Mouse (Mus musculus): ENCODE results near the gene Gm9913.

The Gm9913 gene

DNA sequence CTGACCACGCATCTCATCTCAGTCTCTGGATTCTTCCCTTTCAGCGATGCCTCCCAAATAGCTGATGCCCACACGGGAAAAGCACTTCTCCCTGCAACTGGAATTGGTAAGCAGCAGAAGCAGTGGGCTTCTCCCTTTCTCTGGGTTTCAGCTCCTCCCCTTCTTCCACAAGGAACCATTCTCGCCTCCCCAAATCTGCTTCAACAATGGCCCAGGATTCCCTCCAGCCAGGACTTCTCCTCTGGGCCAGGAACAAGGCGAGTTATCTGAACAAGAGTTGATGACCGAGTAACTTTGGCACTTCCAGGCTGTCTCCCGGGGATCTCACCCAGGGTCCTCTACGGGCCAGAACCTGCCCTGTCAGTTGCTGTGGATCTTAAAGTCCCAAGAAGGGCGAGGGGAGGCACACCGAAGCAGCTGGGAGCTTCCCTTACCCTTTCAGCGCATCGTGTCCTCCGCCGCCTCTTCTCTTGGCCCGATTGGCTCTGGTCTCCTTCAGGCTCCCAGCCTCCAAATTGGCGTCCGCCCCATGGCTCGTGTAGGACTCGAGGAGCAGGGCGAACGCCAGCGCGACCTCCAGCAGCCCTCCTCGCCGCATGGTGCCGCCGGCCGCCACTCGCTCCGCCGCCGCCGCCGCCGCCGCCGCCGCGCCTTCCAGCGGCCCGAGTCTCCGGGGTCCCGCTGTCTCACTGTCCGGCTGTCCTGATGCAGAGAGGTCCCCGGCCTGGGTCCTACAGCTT, at the start of gene Gm9913:
Gm9913 (plus strand) TSS at position 84 of the 740 bp plus-strand sequence.
- DNase-seq: peak; percentile 54

- no peak for DNase-seq
These were observed 48.7 kb upstream of the Gm9913 start for GRCm38 (mm10) chr2:125456059-125456789.

- DNase-seq: no peak
These were observed 45.8 kb upstream of the Gm9913 start for GRCm38 (mm10) chr2:125459087-125459486.

- no peak for DNase-seq
These were observed 40.9 kb upstream of the Gm9913 start for GRCm38 (mm10) chr2:125464036-125464435.

GRCm38 (mm10) chr2:125470553-125471295, 34.2 kb upstream of the Gm9913 start:
- peak; percentile 67 for DNase-seq

GRCm38 (mm10) chr2:125471721-125472120, 33.2 kb upstream of the Gm9913 start:
- no peak for DNase-seq

DNA sequence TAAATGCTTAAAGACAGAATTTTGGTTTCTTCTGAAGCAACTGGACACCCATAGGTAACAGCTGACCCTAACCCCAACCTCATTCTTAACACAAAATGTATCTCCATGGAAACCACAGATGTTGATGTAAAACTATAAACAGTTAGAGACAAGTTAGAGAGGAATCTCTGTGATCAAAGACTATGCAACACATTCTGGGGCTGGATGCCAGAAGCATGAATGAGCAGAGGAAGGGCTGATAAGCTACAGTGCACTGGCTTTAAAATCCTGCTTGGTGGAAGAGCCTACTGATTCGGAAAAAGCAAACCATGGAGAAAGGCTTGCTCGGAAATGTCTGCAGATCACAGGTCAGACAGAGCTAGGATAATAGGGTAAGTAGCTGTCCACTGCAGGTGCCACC, 31.7 kb upstream of the Gm9913 start:
- DNase-seq: peak; percentile 64

DNA sequence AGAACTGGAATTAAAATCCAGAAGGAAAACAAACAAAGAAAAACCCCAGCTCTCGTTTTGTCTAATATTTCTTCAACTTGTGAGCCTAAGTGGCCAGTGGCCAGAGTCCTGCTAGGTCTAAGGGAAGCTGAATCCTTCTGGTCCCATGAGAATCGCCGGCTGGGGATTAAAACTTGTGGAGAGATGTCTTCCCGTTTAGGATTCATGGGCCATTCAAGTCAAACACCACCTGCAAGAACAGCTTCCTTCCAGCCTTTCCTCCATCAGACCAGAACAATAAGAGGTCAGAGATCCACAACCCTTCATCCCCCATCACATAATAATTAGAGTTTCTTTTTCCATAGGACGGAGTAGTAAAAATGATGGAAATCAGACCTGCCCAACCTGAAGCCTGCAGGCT, 30.2 kb upstream of the Gm9913 start:
- DNase-seq: no peak

DNA sequence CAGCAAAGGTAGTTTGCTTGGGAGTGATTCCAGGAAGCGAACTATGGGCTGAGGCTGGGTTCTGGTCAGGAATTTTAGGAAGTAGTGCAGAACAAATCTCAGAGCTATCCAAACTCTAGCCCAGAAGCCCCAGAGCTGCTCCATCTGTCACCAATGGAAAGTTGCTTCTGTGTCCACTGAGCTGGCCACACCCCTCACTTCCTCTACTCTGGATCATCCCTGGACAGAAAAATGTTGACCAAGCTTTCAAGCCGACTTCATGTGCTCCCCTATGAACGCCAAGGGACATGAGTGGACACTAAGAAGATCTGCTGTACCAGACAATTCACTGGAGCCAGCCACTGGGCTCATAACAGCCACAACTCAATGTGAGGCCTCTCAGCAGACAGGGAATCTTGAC, 28.7 kb upstream of the Gm9913 start:
- DNase-seq: no peak

DNA sequence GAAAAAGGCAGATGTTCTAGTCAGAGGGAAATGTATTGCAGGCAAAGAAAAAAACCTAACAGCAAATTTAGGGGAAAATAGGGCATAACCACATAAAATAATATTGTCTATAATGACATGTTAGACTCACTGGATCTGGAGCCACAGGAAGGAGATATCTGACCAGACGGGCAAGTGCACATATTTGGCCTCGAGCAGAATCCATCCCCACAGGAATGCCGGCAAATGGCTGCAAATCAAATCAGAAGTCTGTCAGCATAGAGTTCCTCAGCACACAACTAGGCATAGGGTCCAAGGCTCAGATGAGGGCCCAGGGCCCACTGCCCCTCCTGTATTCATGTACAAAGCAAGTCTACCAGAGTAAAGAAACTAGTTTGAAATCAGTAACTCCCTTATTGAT, 27.5 kb upstream of the Gm9913 start:
- no peak for DNase-seq

DNA sequence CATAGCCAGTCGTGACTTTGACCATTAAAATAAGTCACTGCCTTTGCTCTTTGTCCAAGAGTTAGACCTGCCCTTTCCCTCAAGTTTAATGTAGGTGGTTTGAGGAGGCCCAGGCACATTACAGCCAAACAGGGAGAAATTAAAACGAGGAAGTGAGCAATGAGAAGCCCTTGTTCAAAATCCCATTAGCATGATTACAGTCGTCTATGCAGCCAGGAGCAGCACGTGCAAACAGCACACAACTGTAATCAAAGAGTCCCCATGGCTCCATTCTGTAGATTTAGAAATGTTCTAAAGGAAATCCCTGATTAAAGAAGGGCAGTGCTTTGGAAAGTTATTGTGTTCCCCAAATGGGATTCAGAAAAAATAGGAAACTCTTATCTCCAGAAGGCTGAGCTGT, 26.2 kb upstream of the Gm9913 start:
- DNase-seq: no peak

DNA sequence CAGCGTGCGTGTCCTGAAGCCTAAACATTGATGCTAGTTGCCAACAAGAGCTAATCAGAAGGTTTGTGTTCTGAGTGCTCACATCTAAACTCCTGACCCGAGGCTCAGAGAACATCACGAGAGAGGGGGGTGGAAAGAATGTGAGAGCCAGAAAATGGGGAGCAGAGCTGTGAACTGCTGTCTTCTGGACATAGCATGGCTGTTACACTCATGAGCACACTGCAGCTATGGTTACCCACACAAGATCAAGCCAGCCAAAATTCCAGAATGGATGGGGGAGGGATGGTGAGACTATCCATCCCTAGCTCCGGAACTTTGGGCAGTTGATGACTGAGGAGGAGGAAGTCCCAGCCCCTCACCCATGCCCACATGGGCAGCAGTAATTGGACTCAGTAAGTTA, 24.8 kb upstream of the Gm9913 start:
- DNase-seq: peak; percentile 63

DNA sequence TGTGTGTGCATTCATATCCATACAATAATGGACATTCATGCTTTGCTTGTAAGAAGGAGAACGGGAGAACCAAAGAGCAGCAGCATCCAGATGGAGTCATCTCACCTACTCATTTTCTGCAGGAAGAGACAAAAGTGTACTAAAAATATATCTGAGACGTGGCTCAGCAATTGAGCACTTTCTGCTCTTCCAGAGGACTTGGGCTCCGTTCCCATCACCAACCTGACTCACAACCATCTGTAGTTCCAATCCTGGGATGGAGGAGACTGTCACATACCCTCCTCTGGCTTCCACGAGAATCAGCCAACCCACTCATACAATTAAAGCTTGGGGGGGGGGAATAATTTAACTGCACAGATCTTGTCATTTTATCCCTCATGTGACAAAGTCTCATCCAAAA, 23.8 kb upstream of the Gm9913 start:
- no peak for DNase-seq

DNA sequence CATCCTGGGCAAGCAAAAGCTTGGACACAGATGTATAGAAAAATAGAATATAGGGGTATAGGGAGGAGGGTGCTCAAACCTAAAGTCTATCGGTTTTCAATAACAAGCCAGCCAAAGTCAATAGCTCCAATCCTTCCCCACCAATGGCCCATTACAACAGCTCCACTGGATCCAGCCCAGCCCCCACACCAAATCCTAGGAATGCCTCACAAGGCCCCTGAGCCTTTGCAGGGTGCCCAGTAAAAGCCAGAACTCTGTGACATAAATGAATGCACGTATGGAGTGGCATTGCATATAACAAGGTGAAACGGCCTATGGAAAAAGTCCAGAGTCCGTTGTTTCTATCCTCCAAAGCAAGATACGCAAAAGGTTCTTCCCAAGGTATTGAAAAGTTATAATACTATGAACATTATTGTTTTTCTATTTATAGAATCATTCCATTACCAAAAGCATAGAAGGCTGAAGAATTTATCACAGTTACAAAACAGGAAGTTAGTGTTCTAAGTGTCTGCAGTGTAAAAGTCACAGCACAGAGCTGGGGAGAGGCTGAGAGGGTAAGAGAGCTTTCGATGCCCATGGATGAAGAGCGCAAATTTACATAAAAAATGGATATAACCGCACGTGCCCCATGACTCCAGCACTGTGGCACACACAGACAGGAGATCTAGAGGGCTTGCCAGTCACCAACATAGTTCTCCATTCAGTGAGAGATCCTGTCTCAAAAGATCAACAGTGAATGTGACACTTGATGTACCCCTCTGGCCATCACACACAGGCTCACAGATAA, 23.2 kb upstream of the Gm9913 start:
- DNase-seq: no peak

GRCm38 (mm10) chr2:125484164-125484563, 20.7 kb upstream of the Gm9913 start:
- DNase-seq: peak; percentile 58

GRCm38 (mm10) chr2:125484910-125485309, 20.0 kb upstream of the Gm9913 start:
- DNase-seq: no peak

DNA sequence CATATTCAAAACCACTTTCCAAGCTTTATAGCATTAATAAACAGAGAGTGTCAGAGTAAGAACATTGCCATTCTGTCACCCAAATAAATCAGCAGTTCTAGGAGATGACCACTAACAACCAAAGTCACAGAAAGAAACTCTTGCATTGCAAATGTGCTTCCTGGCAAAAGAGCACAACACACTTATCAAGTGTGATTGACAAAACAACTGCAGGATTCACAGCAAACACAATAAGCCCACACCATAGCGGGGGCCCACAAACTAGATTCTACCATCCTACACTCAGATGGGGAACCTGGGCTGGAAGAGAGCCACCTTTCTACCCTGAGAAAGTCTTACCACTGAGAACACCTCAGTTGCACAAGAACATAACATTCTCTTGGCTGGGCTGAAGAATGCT, 14.9 kb upstream of the Gm9913 start:
- DNase-seq: no peak

GRCm38 (mm10) chr2:125492050-125492900, 12.6 kb upstream of the Gm9913 start:
- DNase-seq: no peak

DNA sequence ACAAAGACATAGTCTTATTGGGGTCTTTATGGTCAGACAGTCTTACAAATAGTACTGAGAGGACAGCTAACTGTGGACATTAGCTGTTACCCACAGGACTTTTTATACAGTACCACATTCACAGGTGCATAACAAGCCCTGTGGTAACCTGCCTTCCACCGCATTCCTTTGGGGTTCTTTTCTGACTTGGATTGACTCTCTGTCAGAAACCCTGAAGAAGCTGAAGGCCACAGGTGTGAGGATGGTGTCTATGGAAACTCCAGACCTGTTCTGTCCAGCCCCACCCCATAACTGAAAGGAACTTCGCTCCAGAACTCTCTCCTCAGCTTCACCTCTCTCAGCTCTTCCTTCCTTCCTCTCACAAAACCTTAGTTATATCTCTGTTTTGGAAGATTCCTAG, 10.6 kb upstream of the Gm9913 start:
- DNase-seq: no peak

DNA sequence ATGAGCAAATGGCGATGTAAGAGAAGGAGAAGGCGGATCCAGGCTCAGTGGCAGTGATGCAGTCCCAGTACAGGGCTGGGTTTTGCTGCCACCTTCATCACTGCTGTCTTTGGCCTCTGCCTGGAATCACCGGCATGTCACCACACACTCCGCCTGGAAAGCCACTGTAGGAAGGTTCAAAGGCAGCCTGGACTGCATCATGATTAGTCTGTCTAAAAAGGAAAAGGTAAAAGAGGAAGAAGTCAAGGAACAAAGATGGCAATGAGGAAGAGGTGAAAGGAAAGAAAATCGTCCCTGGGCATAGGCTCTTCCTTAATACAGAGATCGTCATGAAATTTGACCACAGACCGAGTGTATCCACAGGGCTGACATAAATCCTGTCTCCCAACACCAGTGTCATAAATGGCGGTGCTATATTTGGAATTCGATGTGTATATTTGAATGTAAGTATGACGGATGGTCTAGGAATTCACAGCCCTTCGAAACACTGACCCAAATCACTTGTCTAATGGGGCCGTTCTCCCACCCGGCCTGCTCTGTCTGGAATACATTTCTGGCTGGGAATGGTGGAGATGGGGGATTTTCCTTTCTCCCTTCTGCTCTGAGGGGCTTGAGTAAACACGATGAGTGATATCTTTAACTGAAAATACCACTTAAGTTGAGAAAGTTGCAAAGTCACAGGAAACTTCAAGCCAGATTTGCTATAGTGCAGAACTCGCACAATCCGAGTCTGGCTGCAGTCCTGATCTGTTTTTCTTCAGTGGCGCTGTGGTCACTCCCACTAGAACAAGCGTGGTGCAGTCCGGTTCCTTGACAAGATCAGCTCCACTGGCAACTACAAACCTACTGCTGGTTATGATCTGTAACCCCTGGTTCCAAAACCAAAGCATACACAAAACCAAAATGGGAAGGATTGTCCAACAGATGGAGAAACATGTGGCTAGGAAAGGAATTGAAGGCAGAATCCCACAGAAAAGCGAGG, 9.8 kb upstream of the Gm9913 start:
- no peak for DNase-seq

DNA sequence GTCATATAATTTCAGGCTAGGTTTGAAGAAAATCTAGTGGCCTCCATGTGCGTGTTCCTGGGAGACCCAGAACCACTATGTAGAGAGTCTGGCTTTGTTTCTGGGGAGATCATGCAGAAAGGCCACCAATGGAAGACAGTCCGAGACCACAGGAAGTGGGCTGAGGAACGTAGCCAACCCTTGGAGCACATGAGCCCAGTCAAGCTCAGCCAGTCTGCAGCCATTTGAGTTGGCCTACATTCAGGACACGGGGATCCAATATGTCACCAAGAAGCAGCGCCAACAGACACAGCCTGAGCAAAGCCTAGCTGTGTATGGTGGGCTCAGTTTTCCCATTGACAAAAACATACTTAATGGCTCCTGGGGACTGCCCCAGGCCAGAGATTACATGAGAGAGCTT, 8.2 kb upstream of the Gm9913 start:
- no peak for DNase-seq
